Mouse (Mus musculus): ENCODE measurements around the gene Fam172a. TPM values are rescaled to one million over a fixed set of nuclear protein-coding genes. Genes with fewer than 3 reads are reported as not detected.

The Fam172a gene
- polyA plus RNA-seq, 1 experiment from 2014 or later, result 15.6 TPM

- WGBS (ENCODE audit: insufficient replicate concordance), result 10% methylated on average over 12 of the region's 12 CpGs
- Histone ChIP-seq H3K27ac (no peak overlapping the region), H3K9me3 (replicated peaks) (no peaks in the 10 kb centered on the region), H3K9ac (no peak overlapping the region), H3K4me1 (no peaks in the 10 kb centered on the region), H3K27me3 (replicated peaks) (peaks cover 95% of the 10 kb centered on the region), H3K4me2 (no peak overlapping the region), H3K4me3 (no peak overlapping the region), H3K36me3 (no peaks in the 10 kb centered on the region)
- ATAC-seq, result no peak
These were observed 484.6 kb downstream of the Fam172a start for GRCm38 (mm10) chr13:78186340-78186946.

DNA sequence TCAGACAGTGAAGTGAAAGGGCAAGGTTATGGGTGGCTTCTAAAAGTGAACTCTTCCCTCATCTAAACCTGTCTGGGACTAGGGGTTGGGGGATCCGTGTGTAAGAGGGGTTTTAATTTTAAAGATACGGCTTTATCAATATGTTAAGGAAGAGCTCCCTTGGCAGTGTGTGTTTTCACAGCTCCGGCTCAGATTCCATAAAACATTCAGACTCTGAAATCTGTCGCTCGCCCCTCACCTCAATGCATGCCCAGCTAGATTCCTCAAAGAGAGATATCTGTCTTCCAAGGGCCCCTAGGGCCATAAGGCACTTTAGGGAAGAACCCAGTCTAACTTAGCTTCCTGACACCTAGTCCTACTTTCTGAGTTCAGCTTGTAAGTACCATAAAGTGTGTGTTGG, 486.0 kb downstream of the Fam172a start:
- 28% methylated on average over 5 of the region's 5 CpGs for WGBS (ENCODE audit: insufficient replicate concordance)
- H3K4me1 ChIP-seq, result no peaks in the 10 kb centered on the region
- H3K9ac ChIP-seq, result no peak overlapping the region
- no peak overlapping the region for H3K27ac ChIP-seq
- peaks cover 92% of the 10 kb centered on the region for H3K27me3 ChIP-seq (replicated peaks)
- no peak overlapping the region for H3K4me3 ChIP-seq
- H3K4me2 ChIP-seq, result no peak overlapping the region
- no peak for ATAC-seq
- H3K36me3 ChIP-seq, result no peaks in the 10 kb centered on the region
- no peaks in the 10 kb centered on the region for H3K9me3 ChIP-seq (replicated peaks)

DNA sequence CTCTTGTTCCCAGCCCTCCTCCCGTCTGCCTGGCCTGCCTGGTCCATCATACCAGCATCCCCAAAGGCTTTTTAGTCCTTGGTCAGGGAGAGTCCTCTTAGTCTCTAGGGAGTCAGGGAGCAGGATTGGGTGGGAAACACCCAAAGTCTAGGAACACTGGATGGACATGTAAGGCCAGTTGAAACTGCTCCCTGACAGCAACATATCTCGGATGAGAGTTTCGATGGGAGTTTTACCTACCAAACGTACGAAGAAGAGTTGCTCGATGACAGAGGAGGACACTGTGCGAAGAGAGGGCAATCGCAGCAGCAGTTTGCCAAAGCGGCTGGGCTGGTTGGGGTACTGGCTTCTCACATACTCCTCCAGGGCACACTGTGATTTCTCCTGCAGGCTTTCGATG, 487.8 kb downstream of the Fam172a start:
- Histone ChIP-seq H3K4me1 (no peaks in the 10 kb centered on the region), H3K9me3 (replicated peaks) (no peaks in the 10 kb centered on the region), H3K4me2 (no peak overlapping the region), H3K27ac (no peak overlapping the region), H3K27me3 (replicated peaks) (peaks cover 92% of the 10 kb centered on the region), H3K36me3 (no peaks in the 10 kb centered on the region), H3K9ac (no peak overlapping the region), H3K4me3 (no peak overlapping the region)
- WGBS (ENCODE audit: insufficient replicate concordance), result 16% methylated on average over 10 of the region's 10 CpGs
- no peak for ATAC-seq

DNA sequence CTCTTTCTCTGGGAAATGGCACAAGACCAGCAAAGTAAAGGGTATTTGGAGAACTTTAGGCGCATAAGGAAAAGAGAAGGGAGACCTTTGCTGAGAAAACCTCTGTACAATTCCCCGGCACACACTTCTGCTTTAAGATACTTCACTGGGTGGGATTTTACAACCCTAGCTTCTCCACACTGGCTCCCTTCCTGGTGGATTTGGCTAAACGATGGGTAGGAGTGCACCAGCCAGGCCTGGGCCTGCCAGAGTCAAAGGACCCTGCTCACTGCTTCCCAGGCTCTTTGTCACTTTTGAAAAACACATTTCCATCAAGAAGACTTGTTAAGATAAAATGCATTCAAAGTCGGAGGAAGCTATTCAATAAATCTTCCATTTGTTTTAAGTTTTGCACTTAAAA, 491.4 kb downstream of the Fam172a start:
- H3K4me3 ChIP-seq, result no peak overlapping the region
- H3K4me1 ChIP-seq, result peaks cover under 1% of the 10 kb centered on the region; the same call in 1 of the 2 replicates
- no peak overlapping the region for H3K27ac ChIP-seq
- peaks cover 89% of the 10 kb centered on the region for H3K27me3 ChIP-seq (replicated peaks)
- no peaks in the 10 kb centered on the region for H3K36me3 ChIP-seq
- no peak for ATAC-seq
- WGBS (ENCODE audit: insufficient replicate concordance), result 15% methylated on average over 4 of the region's 4 CpGs
- no peaks in the 10 kb centered on the region for H3K9me3 ChIP-seq (replicated peaks)
- no peak overlapping the region for H3K4me2 ChIP-seq
- no peak overlapping the region for H3K9ac ChIP-seq

DNA sequence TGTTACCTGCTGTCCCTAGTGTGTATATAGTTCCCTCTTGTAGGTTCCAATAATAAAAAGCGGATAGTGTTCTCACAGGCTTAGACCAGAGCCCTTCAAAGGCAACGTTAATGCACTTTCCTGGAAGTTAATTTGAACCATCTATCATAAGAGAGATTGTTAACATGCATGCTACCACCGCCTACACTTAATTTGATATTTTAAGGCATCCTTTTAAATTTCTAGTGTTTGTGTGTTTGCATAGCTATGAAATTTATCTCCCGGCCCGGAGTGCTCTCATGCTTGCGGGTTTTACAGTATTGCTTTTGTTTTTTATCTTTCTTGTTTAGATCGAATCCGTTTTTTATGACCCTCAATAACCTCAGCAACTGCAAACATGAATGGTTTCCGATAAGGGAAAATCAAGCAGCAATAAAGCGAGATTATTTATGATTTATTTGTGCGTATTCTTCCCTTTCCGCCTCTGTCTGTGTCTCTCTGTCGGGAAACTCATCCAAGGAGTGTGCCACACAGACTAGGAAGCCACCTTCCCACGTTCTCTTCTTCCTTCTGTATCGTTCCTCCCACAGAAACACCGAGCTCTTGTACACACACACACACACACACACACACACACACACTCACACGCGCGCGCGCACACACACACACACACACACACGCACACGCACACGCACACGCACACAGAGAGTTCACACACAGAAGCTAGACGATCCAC, 492.5 kb downstream of the Fam172a start:
- peak overlapping the region; percentile 51 for H3K4me2 ChIP-seq
- H3K27ac ChIP-seq, result no peak overlapping the region
- peak overlapping the region; percentile 30 for H3K4me3 ChIP-seq
- peaks cover 94% of the 10 kb centered on the region for H3K27me3 ChIP-seq (replicated peaks)
- H3K4me1 ChIP-seq, result peaks cover 10% of the 10 kb centered on the region
- no peak for ATAC-seq
- no peak overlapping the region for H3K9ac ChIP-seq
- no peaks in the 10 kb centered on the region for H3K36me3 ChIP-seq
- H3K9me3 ChIP-seq (replicated peaks), result no peaks in the 10 kb centered on the region
- 7% methylated on average over 23 of the region's 26 CpGs for WGBS (ENCODE audit: insufficient replicate concordance)

DNA sequence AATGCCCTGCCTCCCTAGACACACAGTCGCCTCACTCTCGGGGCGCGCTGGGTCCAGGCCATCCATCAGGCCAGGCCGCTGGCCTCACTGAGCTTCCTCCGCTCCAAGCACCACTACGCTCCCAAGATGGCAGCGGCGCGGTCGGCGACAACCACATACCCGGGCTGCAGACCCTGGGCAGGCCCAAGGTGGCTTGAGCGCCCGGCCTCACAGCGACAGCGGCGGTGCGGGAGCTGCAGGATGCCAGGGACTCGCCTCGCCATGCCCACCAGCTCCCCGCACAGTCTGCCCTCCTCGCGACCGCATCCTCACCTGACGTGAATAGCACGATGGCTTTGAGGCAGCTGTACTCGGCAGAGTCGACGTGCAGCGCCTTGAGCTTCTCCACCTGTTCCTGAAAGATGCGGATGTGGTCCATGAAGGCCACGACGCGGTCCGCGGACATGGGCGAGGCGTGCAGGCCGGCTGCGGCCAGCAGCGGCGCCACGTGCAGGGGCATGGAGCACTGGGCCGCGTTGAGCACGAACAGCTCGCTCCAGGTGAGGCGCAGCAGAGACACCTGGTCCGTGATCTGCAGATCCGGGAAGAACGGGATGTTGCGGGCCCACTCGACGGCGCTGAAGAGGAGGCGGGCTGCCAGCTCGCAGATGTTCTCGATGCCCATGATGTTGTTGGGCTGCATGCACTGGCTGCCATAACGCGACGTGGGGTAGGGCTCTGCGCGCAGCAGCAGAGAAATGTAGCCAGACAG, 493.2 kb downstream of the Fam172a start:
- peak overlapping the region; percentile 30 for H3K4me3 ChIP-seq
- peak overlapping the region; percentile 31 for H3K9ac ChIP-seq
- peak overlapping the region; percentile 51 for H3K4me2 ChIP-seq

GRCm38 (mm10) chr13:78195601-78196115, 493.8 kb downstream of the Fam172a start:
- Histone ChIP-seq H3K27me3 (replicated peaks) (peaks cover 94% of the 10 kb centered on the region), H3K36me3 (no peaks in the 10 kb centered on the region), H3K4me2 (peak overlapping the region; percentile 51), H3K9ac (0 out of 2 replicates have a peak overlapping the region, but pooled peaks have one; percentile 14), H3K4me1 (peaks cover 10% of the 10 kb centered on the region), H3K4me3 (no peak overlapping the region; the same call in 1 of the 2 replicates), H3K9me3 (replicated peaks) (no peaks in the 10 kb centered on the region), H3K27ac (no peak overlapping the region)
- whole genome bisulfite sequencing (ENCODE audit: insufficient replicate concordance), result 2% methylated on average over 13 of the region's 13 CpGs
- ATAC-seq, result no peak

More for the DNA sequence above, 493.2 kb downstream of the Fam172a start:
- 4% methylated on average over 64 of the region's 64 CpGs for WGBS (ENCODE audit: insufficient replicate concordance)
- no peaks in the 10 kb centered on the region for H3K9me3 ChIP-seq (replicated peaks)
- peaks cover 10% of the 10 kb centered on the region for H3K4me1 ChIP-seq
- H3K27me3 ChIP-seq (replicated peaks), result peaks cover 94% of the 10 kb centered on the region
- H3K27ac ChIP-seq, result no peak overlapping the region
- H3K36me3 ChIP-seq, result no peaks in the 10 kb centered on the region
- ATAC-seq, result no peak

DNA sequence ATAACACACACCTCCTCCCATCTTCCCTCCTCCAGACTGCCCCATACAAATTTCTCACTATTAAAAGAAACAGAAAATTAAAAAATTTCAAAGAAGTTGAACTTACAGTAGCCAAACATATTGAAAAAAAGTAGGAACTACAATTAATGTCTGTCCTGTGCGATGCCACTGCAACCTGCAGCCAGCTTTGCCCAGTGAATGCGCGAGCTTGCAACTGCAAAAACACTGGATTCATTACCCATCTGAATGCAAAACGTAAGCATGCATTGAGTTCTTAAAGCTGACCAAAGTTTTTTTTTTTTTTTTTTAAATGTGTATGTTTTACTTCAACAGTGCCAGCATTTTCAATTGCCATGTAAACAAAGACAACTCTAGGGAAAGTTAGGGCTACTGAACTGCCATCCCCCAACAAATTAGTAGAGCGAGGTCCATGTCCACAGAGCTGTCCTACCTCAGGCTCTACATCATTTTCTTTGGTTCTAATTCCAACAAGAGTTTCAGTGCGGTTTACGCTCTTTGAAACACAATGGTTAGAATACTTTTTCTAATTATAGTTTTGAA, 494.5 kb downstream of the Fam172a start:
- Histone ChIP-seq H3K4me2 (no peak overlapping the region), H3K4me3 (no peak overlapping the region)
- ATAC-seq, result no peak

DNA sequence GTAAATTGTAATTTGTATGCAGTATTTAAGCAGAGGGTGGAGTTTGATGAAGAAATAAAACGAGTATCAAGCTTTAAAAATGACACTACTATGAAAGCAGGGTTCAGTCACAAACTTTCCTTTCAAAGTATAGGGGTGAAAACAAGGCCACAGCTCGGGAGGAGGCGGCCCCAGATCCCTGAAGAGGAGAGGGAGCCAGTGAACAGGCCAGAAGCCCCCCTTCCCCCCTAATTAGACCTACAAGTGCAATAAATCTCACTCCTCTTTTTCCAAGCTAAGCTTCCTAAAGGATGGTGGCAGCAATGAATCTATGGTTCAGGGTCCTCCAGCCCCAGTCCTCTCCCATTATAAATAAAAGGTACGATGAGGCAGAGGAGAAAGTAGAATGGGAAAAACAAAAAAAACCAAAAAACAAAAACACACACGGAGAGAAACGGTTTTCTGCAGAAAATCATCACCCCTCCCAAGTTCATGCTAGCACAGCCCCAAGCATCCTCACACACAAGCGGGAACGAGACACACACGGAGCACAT, 495.5 kb downstream of the Fam172a start:
- Histone ChIP-seq H3K9ac (no peak overlapping the region), H3K27ac (no peak overlapping the region), H3K4me2 (peak overlapping the region; percentile 71), H3K9me3 (replicated peaks) (no peaks in the 10 kb centered on the region), H3K4me1 (peaks cover 10% of the 10 kb centered on the region), H3K36me3 (no peaks in the 10 kb centered on the region), H3K27me3 (replicated peaks) (peaks cover 95% of the 10 kb centered on the region), H3K4me3 (peak overlapping the region; percentile 59)
- WGBS (ENCODE audit: insufficient replicate concordance), result 4% methylated on average over 9 of the region's 9 CpGs
- no peak for ATAC-seq

More for the DNA sequence above, 494.5 kb downstream of the Fam172a start:
- Histone ChIP-seq H3K27ac (no peak overlapping the region), H3K4me1 (peaks cover 10% of the 10 kb centered on the region), H3K9ac (no peak overlapping the region), H3K9me3 (replicated peaks) (no peaks in the 10 kb centered on the region), H3K36me3 (no peaks in the 10 kb centered on the region), H3K27me3 (replicated peaks) (peaks cover 93% of the 10 kb centered on the region)
- WGBS (ENCODE audit: insufficient replicate concordance), result 9% methylated on average over 7 of the region's 7 CpGs

DNA sequence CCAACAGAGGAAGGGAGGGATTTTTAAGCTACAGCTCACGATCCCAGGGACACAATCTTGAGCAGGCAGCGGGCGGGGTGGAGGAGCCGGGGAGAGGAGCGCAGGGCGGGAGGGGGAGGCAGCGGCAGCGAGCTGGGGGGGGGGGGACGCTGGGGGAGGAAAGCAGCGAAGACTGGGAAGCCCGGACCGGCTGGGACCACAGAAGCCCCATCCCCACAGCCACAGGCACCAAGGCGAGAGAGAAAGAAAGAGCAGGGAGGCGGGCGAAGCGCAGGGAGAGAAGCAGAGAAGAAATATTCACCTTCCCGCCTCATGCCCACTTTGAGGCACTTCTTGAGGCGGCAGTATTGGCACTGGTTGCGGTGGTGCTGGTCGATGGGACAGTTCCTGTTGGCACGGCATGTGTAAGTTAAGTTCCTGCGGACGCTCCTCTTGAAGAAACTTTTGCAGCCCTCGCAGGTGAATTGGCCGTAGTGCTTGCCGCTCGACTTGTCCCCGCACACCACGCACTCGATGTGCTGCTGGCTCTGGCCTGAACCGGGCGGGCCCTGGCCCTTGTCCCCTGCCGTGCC, 496.1 kb downstream of the Fam172a start:
- Histone ChIP-seq H3K36me3 (no peaks in the 10 kb centered on the region), H3K4me2 (peak overlapping the region; percentile 71), H3K9me3 (replicated peaks) (no peaks in the 10 kb centered on the region), H3K4me1 (peaks cover 10% of the 10 kb centered on the region), H3K4me3 (peak overlapping the region; percentile 59), H3K9ac (peak overlapping the region; percentile 64), H3K27ac (peak overlapping the region; percentile 78), H3K27me3 (replicated peaks) (peaks cover 96% of the 10 kb centered on the region)
- whole genome bisulfite sequencing (ENCODE audit: insufficient replicate concordance), result under 1% methylated on average over 26 of the region's 33 CpGs
- ATAC-seq, result no peak

DNA sequence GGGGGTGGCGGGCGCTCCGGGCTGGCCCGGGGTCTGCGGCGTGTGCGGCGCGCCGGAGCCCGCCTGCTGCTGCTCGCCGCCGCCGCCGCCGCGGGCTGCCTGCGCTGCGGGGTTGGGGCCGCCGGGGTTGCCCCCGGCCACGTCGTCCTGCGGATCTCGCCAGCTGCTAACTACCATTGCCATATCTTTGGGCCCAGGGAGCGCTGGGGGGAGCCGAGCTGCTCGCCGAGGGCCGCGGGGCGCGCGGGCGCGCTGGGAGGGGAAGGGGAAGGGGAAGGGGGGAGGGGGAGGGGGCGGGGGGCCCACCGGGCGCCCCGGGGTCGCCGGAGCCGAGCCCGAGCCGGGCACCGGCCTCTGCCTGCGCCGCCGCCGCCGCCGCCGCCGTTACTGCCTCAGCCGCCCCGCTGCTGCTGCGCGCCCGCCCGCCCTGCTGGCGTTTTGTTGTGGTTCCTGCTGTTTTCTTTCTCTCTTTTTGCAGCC, 496.6 kb downstream of the Fam172a start:
- ATAC-seq, result no peak
- H3K4me2 ChIP-seq, result peak overlapping the region; percentile 71
- H3K9ac ChIP-seq, result peak overlapping the region; percentile 64
- no peaks in the 10 kb centered on the region for H3K36me3 ChIP-seq
- H3K9me3 ChIP-seq (replicated peaks), result no peaks in the 10 kb centered on the region
- H3K27me3 ChIP-seq (replicated peaks), result peaks cover 96% of the 10 kb centered on the region
- peak overlapping the region; percentile 59 for H3K4me3 ChIP-seq
- peak overlapping the region; percentile 78 for H3K27ac ChIP-seq
- under 1% methylated on average over 35 of the region's 63 CpGs for WGBS (ENCODE audit: insufficient replicate concordance)
- H3K4me1 ChIP-seq, result peaks cover 10% of the 10 kb centered on the region
